Comparison of ENCODE assay signal across 8 mouse cellular contexts in the genomic region with DNA sequence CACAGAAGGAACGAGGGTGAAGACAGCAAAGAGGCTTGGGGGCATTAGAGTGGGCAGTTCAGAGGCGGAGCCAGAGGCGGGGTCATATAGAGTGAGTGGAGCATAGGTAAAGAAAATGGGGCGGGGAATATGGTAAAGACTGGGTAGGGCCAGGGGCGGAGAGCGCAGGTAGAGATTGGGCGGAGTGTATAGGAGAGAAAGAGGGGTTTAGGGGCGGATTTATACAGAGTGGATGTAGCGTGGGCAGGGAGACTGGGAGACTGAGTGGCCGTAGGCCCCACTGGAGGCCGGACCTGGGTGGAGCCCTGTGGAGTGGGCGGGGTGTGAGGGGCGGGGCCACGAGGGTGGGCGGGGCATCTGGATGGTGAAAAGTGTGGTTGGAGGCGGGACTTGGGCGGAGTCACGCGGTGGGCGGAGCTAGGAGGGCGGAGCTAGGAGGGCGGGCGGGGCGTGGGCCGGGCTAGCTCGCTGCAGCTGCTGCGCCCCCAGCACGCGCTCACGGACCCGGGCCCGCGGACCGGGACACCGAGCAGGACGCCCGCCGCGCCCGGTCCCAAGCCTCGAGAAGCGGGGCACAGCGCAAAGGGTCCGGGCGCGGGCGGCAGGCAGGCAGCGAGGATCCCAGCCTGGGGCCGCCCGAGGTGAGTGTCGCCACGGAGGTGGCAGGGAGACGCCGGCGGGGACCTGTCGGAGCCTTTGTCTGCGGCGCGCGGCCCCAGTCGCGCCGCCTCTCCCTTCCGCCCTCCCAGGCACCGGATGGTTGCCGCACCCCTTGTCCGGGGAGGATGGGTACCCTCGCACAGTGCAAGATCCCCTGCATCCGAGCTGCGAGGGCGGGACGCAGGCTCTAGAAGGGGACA. TPM values are rescaled to one million over a fixed set of nuclear protein-coding genes. Genes with fewer than 3 reads are reported as not detected.
DNase-seq lines count a peak whose midpoint lies in the region; ATAC-seq lines count a peak whose summit lies in the region.

No protein-coding gene starts in this region.

- H3K4me3 ChIP-seq in kidney, embryonic 16.5 days (ENCODE audit: low read length) = peak overlapping the region; percentile 61
- peak overlapping the region; percentile 43 for H3K4me3 ChIP-seq in hindbrain, embryonic 11.5 days (ENCODE audit: low read depth, low read length)
- H3K4me3 ChIP-seq in lung, embryonic 16.5 days (ENCODE audit: low read length) = peak overlapping the region; percentile 63

- intact Hi-C loops in gastrocnemius, postnatal 14 days (cut with DNase I; ENCODE audit: low total_unique reads) = no loop called here

- peaks cover 21% of the 10 kb centered on the region for H3K27me3 ChIP-seq in kidney, embryonic 16.5 days (ENCODE audit: insufficient read depth, low read length)
- H3K27me3 ChIP-seq in hindbrain, embryonic 11.5 days (ENCODE audit: control insufficient read depth, insufficient read depth, low read length) = peaks cover 3% of the 10 kb centered on the region
- peaks cover 7% of the 10 kb centered on the region; the same call in 1 of the 2 replicates for H3K27me3 ChIP-seq in lung, embryonic 16.5 days (ENCODE audit: control insufficient read depth, insufficient read depth, low read depth, low read length)

- H3K27ac ChIP-seq in kidney, embryonic 16.5 days (ENCODE audit: low read length) = no peak overlapping the region
- H3K27ac ChIP-seq in hindbrain, embryonic 11.5 days (ENCODE audit: low read depth, low read length) = no peak overlapping the region
- no peak overlapping the region for H3K27ac ChIP-seq in lung, embryonic 16.5 days (ENCODE audit: low read length)

- ATAC-seq in kidney, embryonic 16.5 days (ENCODE audit: low FRiP score, low TSS enrichment) = peak; percentile 92
- peak; percentile 89 for ATAC-seq in hindbrain, embryonic 11.5 days (ENCODE audit: low FRiP score)
- ATAC-seq in lung, embryonic 16.5 days (ENCODE audit: low read depth) = peak; percentile 88

- H3K9me3 ChIP-seq in kidney, embryonic 16.5 days (ENCODE audit: low read length) = no peaks in the 10 kb centered on the region
- H3K9me3 ChIP-seq in hindbrain, embryonic 11.5 days (ENCODE audit: control insufficient read depth, low read length) = no peaks in the 10 kb centered on the region
- no peaks in the 10 kb centered on the region for H3K9me3 ChIP-seq in lung, embryonic 16.5 days (ENCODE audit: control insufficient read depth, low read length)

- H3K36me3 ChIP-seq in kidney, embryonic 16.5 days (ENCODE audit: insufficient read depth, low read length) = no peaks in the 10 kb centered on the region
- H3K36me3 ChIP-seq in hindbrain, embryonic 11.5 days (ENCODE audit: control insufficient read depth, insufficient read depth, low read length) = no peaks in the 10 kb centered on the region
- no peaks in the 10 kb centered on the region for H3K36me3 ChIP-seq in lung, embryonic 16.5 days (ENCODE audit: control insufficient read depth, insufficient read depth, low read length)

- peak overlapping the region; percentile 67 for H3K9ac ChIP-seq in kidney, embryonic 16.5 days (replicated peaks; ENCODE audit: low read length)
- H3K9ac ChIP-seq in hindbrain, embryonic 11.5 days (ENCODE audit: low read depth, low read length) = peak overlapping the region; percentile 55
- H3K9ac ChIP-seq in lung, embryonic 16.5 days (ENCODE audit: low read length) = peak overlapping the region; percentile 65

- under 1% methylated on average over 57 of the region's 72 CpGs for WGBS in kidney, embryonic 16.5 days
- WGBS in hindbrain, embryonic 11.5 days = under 1% methylated on average over 46 of the region's 72 CpGs
- WGBS in lung, embryonic 16.5 days = under 1% methylated on average over 47 of the region's 72 CpGs

- DNase-seq in kidney, adult 8-10 months = no peak
- peak; percentile 72 for DNase-seq in adrenal gland, postnatal 10 days
- DNase-seq in embryo, embryonic 9.5 days (ENCODE audit: extremely low spot score) = peak; percentile 86
- peak; percentile 88 for DNase-seq in hindbrain, embryonic 11.5 days (ENCODE audit: low spot score)
- peak; percentile 82 for DNase-seq in retina, postnatal 1 day
- no peak for DNase-seq in gastrocnemius, postnatal 14 days

- peak overlapping the region; percentile 98 for H3K4me2 ChIP-seq in kidney, embryonic 16.5 days (replicated peaks; ENCODE audit: low read depth, low read length)
- H3K4me2 ChIP-seq in hindbrain, embryonic 11.5 days (replicated peaks; ENCODE audit: low read depth, low read length) = peak overlapping the region; percentile 64
- H3K4me2 ChIP-seq in lung, embryonic 16.5 days (ENCODE audit: low read depth, low read length) = peak overlapping the region; percentile 98

- H3K4me1 ChIP-seq in kidney, embryonic 16.5 days (ENCODE audit: insufficient read depth, low read length) = peaks cover 9% of the 10 kb centered on the region
- 0 out of 2 replicates have a peak, but pooled peaks cover 5% of the 10 kb centered on the region for H3K4me1 ChIP-seq in hindbrain, embryonic 11.5 days (replicated peaks; ENCODE audit: control insufficient read depth, insufficient read depth, low read length)
- H3K4me1 ChIP-seq in lung, embryonic 16.5 days (replicated peaks; ENCODE audit: control insufficient read depth, insufficient read depth, low read length) = peaks cover 3% of the 10 kb centered on the region

RNA-seq across cellular contexts. Expression of gene Slc29a4, which starts 9.6 kb away (rescaled TPM):
- 5.1 and 6.2 TPM in 2 replicates for polyA plus RNA-seq in kidney, embryonic 16.5 days (2015; fragmentation: Nextera tagmentation; extraction: Ambion mirVana)
- total RNA-seq in adrenal gland, postnatal 10 days (2021) = 10 to 100 TPM; 17.2 to 24.0 TPM
- polyA plus RNA-seq in hindbrain, embryonic 11.5 days (2014; fragmentation: Nextera tagmentation; extraction: Ambion mirVana) = 24.1 and 24.7 TPM in 2 replicates
- polyA plus RNA-seq in lung, embryonic 16.5 days (2015; fragmentation: Nextera tagmentation; extraction: Ambion mirVana) = 4.8 and 5.7 TPM in 2 replicates
- total RNA-seq in gastrocnemius, postnatal 14 days (2021) = under 1 TPM; 0.29 to 0.37 TPM

Comparison
In these comparisons a context has a peak if more than half of its experiments do, and no peak if none do; other contexts are left out.
1. DNase-seq: peak in adrenal gland, postnatal 10 days (single experiment), embryo, embryonic 9.5 days (single experiment), hindbrain, embryonic 11.5 days (single experiment) and retina, postnatal 1 day (single experiment); none in kidney, adult 8-10 months (0 of 2) and gastrocnemius, postnatal 14 days (single experiment).
2. Peak in every context shown above with its lines, with median percentiles within 50 percentile points of each other: ATAC-seq, H3K4me2 ChIP-seq, H3K4me3 ChIP-seq and H3K9ac ChIP-seq.